Mouse (Mus musculus) cerebellum, postnatal 4 days (tissue): ENCODE measurements around the gene Rbms1.

Experiments used
- DNase-seq, 2 experiments: peaks; one replicate each; pipeline ENCODE4 v3.0.0; 2022; ENCODE audit warnings: low spot score in 2 of 2, mixed read lengths in 1 of 2

Gene Rbms1

GRCm38 (mm10) chr2:60879141-60879818, 83.7 kb downstream of the Rbms1 start:
- no peak for DNase-seq

GRCm38 (mm10) chr2:60877543-60878386, 85.2 kb downstream of the Rbms1 start:
- DNase-seq = no peak

- DNase-seq = no peak
Measured at GRCm38 (mm10) chr2:60876891-60877290, 86.1 kb downstream of the Rbms1 start.

- no peak for DNase-seq
Measured at GRCm38 (mm10) chr2:60872095-60872811, 90.7 kb downstream of the Rbms1 start.

GRCm38 (mm10) chr2:60871001-60871400, 92.0 kb downstream of the Rbms1 start:
- no peak for DNase-seq

GRCm38 (mm10) chr2:60870450-60870849, 92.5 kb downstream of the Rbms1 start:
- DNase-seq = no peak

GRCm38 (mm10) chr2:60869001-60869743, 93.8 kb downstream of the Rbms1 start:
- DNase-seq = no peak

GRCm38 (mm10) chr2:60868060-60868662, 94.8 kb downstream of the Rbms1 start:
- DNase-seq = no peak

GRCm38 (mm10) chr2:60867304-60867703, 95.7 kb downstream of the Rbms1 start:
- no peak for DNase-seq

- no peak for DNase-seq
Measured at GRCm38 (mm10) chr2:60865869-60866268, 97.1 kb downstream of the Rbms1 start.

- no peak for DNase-seq
Measured at GRCm38 (mm10) chr2:60864977-60865376, 98.0 kb downstream of the Rbms1 start.

- DNase-seq = no peak
Measured at GRCm38 (mm10) chr2:60864256-60864795, 98.7 kb downstream of the Rbms1 start.

- DNase-seq = no peak
Measured at GRCm38 (mm10) chr2:60863827-60864226, 99.2 kb downstream of the Rbms1 start.

- no peak for DNase-seq
Measured at GRCm38 (mm10) chr2:60862913-60863711, 99.9 kb downstream of the Rbms1 start.

GRCm38 (mm10) chr2:60858116-60858515, 104.9 kb downstream of the Rbms1 start:
- DNase-seq = no peak

- no peak for DNase-seq
Measured at GRCm38 (mm10) chr2:60856097-60856496, 106.9 kb downstream of the Rbms1 start.

GRCm38 (mm10) chr2:60855006-60855405, 108.0 kb downstream of the Rbms1 start:
- no peak for DNase-seq

- DNase-seq = no peak
Measured at GRCm38 (mm10) chr2:60851898-60852297, 111.1 kb downstream of the Rbms1 start.

- no peak for DNase-seq
Measured at GRCm38 (mm10) chr2:60851057-60851718, 111.8 kb downstream of the Rbms1 start.

- DNase-seq = no peak
Measured at GRCm38 (mm10) chr2:60848478-60848877, 114.5 kb downstream of the Rbms1 start.
